Mouse (Mus musculus): ENCODE measurements at regions not wholly inside any gene's neighbourhood (a gene's known extent, or its start where the extent isn't known, plus 50 kb on each side); places are given as distances from the start of the nearest gene placed in this dataset.
"Not testable (repeated sequence)": the region's sequence is repeated elsewhere in the genome, so short reads cannot be mapped to it uniquely, and the experiment has no call there.

- intact Hi-C loops (cut with DNase I): no loop called here
- no peak for DNase-seq
Observed at GRCm38 (mm10) chr3:111402135-111402534, 1151.3 kb upstream of the Prmt6 start.

- peak; percentile 10 for DNase-seq
- intact Hi-C loops (cut with DNase I): no loop called here
Observed at GRCm38 (mm10) chr3:111393127-111393526, 1142.3 kb upstream of the Prmt6 start.

GRCm38 (mm10) chr3:111392713-111393112, 1141.9 kb upstream of the Prmt6 start:
- DNase-seq; intact Hi-C loops (cut with DNase I): not testable (repeated sequence)

GRCm38 (mm10) chr3:111386745-111387144, 1135.9 kb upstream of the Prmt6 start:
- intact Hi-C loops (cut with DNase I): no loop called here
- DNase-seq: no peak

- DNase-seq: no peak
- intact Hi-C loops (cut with DNase I): no loop called here
Observed at GRCm38 (mm10) chr3:111386334-111386733, 1135.5 kb upstream of the Prmt6 start.

- intact Hi-C loops (cut with DNase I): no loop called here
- DNase-seq: no peak
Observed at GRCm38 (mm10) chr3:111385627-111386026, 1134.8 kb upstream of the Prmt6 start.

- intact Hi-C loops (cut with DNase I): no loop called here
- DNase-seq: no peak
Observed at GRCm38 (mm10) chr3:111371259-111371658, 1120.5 kb upstream of the Prmt6 start.

- DNase-seq: no peak
- intact Hi-C loops (cut with DNase I): no loop called here
Observed at GRCm38 (mm10) chr3:111338247-111338646, 1087.4 kb upstream of the Prmt6 start.

- DNase-seq: no peak
- intact Hi-C loops (cut with DNase I): no loop called here
Observed at GRCm38 (mm10) chr3:111291018-111291538, 1040.3 kb upstream of the Prmt6 start.

GRCm38 (mm10) chr3:111281584-111281983, 1030.8 kb upstream of the Prmt6 start:
- intact Hi-C loops (cut with DNase I): no loop called here
- DNase-seq: no peak
